ENCODE assay signal across 14 mouse cellular contexts in the genomic region with DNA sequence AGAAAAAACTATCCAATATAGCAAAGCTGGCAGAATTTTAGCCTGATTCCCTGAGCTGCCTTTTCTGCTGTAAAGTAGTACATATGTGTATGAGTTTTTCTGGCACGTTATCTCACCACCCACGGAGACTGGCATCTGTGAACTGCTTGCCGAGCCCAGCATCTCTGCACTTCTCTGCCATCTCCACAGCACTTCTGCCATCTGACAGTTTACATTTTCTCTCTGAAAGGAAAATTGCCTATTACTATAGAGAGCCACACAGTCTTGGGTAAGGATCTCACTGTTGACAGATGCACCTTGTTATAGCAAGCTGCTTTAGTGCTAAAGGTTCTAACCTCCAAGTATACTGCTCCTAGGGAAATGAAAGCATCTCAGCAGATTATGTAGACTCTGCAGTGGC. TPM values are rescaled to one million over a fixed set of nuclear protein-coding genes. Genes with fewer than 3 reads are reported as not detected.
DNase-seq lines count a peak whose midpoint lies in the region; ATAC-seq lines count a peak whose summit lies in the region.
"Had no signal": no experiment of that assay in that cellular context is flagged by ENCODE, and none has a peak within 500 bp of the region (broad histone marks: within the 10 kb centered on the region; RNA-seq: fewer than 3 reads in every experiment).

No protein-coding gene starts in this region.

- H3K4me1 ChIP-seq in forebrain, embryonic 12.5 days = no peaks in the 10 kb centered on the region
- H3K4me1 ChIP-seq in forebrain, embryonic 10.5 days = no peaks in the 10 kb centered on the region
- peaks cover 4% of the 10 kb centered on the region; the same call in 1 of the 2 replicates for H3K4me1 ChIP-seq in forebrain, embryonic 15.5 days
- H3K4me1 ChIP-seq: embryonic facial prominence, embryonic 15.5 days; heart, embryonic 10.5 days; lung, embryonic 15.5 days; neural tube, embryonic 13.5 days had no signal

- H3K36me3 ChIP-seq in forebrain, embryonic 12.5 days (replicated peaks) = no peaks in the 10 kb centered on the region
- no peaks in the 10 kb centered on the region for H3K36me3 ChIP-seq in forebrain, embryonic 10.5 days (replicated peaks)
- no peaks in the 10 kb centered on the region for H3K36me3 ChIP-seq in forebrain, embryonic 15.5 days
- H3K36me3 ChIP-seq: embryonic facial prominence, embryonic 15.5 days; heart, embryonic 10.5 days; lung, embryonic 15.5 days; neural tube, embryonic 13.5 days had no signal

- H3K4me3 ChIP-seq in forebrain, embryonic 12.5 days (replicated peaks) = no peak overlapping the region
- H3K4me3 ChIP-seq in forebrain, embryonic 10.5 days = no peak overlapping the region
- H3K4me3 ChIP-seq in forebrain, embryonic 15.5 days = no peak overlapping the region
- H3K4me3 ChIP-seq: embryonic facial prominence, embryonic 15.5 days; heart, embryonic 10.5 days; lung, embryonic 15.5 days; neural tube, embryonic 13.5 days had no signal

- DNase-seq in forebrain, embryonic 10.5 days (ENCODE audit: extremely low spot score, low spot score) = no peak
- DNase-seq in layer of hippocampus, postnatal 14 days (ENCODE audit: low spot score in 2 of 2) = peak; percentile 70 to 92
- peak; percentile 73 to 76 for DNase-seq in right cerebral cortex, adult 2 months (ENCODE audit: low spot score in 2 of 2)
- no peak for DNase-seq in thymus, postnatal 14 days
- DNase-seq in kidney, adult 9 months = no peak
- DNase-seq in adrenal gland, postnatal 10 days = no peak
- DNase-seq: adrenal gland, postnatal 14 days; kidney, postnatal 4 days had no signal

- no peaks in the 10 kb centered on the region for H3K9me3 ChIP-seq in forebrain, embryonic 12.5 days
- H3K9me3 ChIP-seq in forebrain, embryonic 10.5 days = no peaks in the 10 kb centered on the region
- H3K9me3 ChIP-seq in forebrain, embryonic 15.5 days = no peaks in the 10 kb centered on the region
- H3K9me3 ChIP-seq: embryonic facial prominence, embryonic 15.5 days; heart, embryonic 10.5 days; lung, embryonic 15.5 days; neural tube, embryonic 13.5 days had no signal

- 77% methylated on average over 3 of the region's 3 CpGs for WGBS in forebrain, embryonic 12.5 days
- 94% methylated on average over 3 of the region's 3 CpGs for WGBS in forebrain, embryonic 10.5 days
- WGBS in forebrain, embryonic 15.5 days = 52% methylated on average over 3 of the region's 3 CpGs

- ATAC-seq in forebrain, embryonic 12.5 days (ENCODE audit: low FRiP score) = peak; percentile 30; the same call in 1 of the 2 replicates
- ATAC-seq in forebrain, embryonic 15.5 days (replicated peaks) = peak; percentile 98

- H3K9ac ChIP-seq in forebrain, embryonic 12.5 days = no peak overlapping the region
- no peak overlapping the region for H3K9ac ChIP-seq in forebrain, embryonic 15.5 days (replicated peaks)
- H3K9ac ChIP-seq: embryonic facial prominence, embryonic 15.5 days; lung, embryonic 15.5 days; neural tube, embryonic 13.5 days had no signal

- H3K27me3 ChIP-seq in forebrain, embryonic 12.5 days = no peaks in the 10 kb centered on the region
- H3K27me3 ChIP-seq in forebrain, embryonic 10.5 days (ENCODE audit: poor library complexity, severe bottlenecking) = no peaks in the 10 kb centered on the region
- no peaks in the 10 kb centered on the region for H3K27me3 ChIP-seq in forebrain, embryonic 15.5 days
- H3K27me3 ChIP-seq: embryonic facial prominence, embryonic 15.5 days; lung, embryonic 15.5 days; neural tube, embryonic 13.5 days had no signal

- no peak overlapping the region for H3K4me2 ChIP-seq in forebrain, embryonic 12.5 days
- no peak overlapping the region for H3K4me2 ChIP-seq in forebrain, embryonic 15.5 days (replicated peaks)
- H3K4me2 ChIP-seq: embryonic facial prominence, embryonic 15.5 days; lung, embryonic 15.5 days; neural tube, embryonic 13.5 days had no signal

- H3K27ac ChIP-seq in forebrain, embryonic 12.5 days = no peak overlapping the region
- no peak overlapping the region for H3K27ac ChIP-seq in forebrain, embryonic 10.5 days
- peak overlapping the region; percentile 82 for H3K27ac ChIP-seq in forebrain, embryonic 15.5 days (replicated peaks)
- H3K27ac ChIP-seq: embryonic facial prominence, embryonic 15.5 days; heart, embryonic 10.5 days; lung, embryonic 15.5 days; neural tube, embryonic 13.5 days had no signal

RNA-seq across cellular contexts. Expression of gene Map9, which starts 48.5 kb away (rescaled TPM):
- 25.1 and 28.3 TPM in 2 replicates for polyA plus RNA-seq in forebrain, embryonic 12.5 days (2016; fragmentation: Nextera tagmentation; extraction: Ambion mirVana)
- polyA plus RNA-seq in forebrain, embryonic 10.5 days (2016; fragmentation: Nextera tagmentation; extraction: Ambion mirVana) = 7.8 and 7.9 TPM in 2 replicates
- 81.0 and 90.4 TPM in 2 replicates for polyA plus RNA-seq in forebrain, embryonic 15.5 days (2015; fragmentation: Nextera tagmentation; extraction: Ambion mirVana)
- 10 to 100 TPM; 90.2 to 94.9 TPM for total RNA-seq in layer of hippocampus, postnatal 14 days (2021)
- total RNA-seq in adrenal gland, postnatal 10 days (2021) = 1 to 10 TPM; 4.5 to 6.5 TPM

Comparison
In these comparisons a context has a peak if more than half of its experiments do, and no peak if none do; other contexts are left out.
1. DNase-seq: peak in layer of hippocampus, postnatal 14 days (2 of 2) and right cerebral cortex, adult 2 months (2 of 2); none in forebrain, embryonic 10.5 days (single experiment), thymus, postnatal 14 days (single experiment), kidney, adult 9 months (single experiment) and adrenal gland, postnatal 10 days (single experiment).